Mouse (Mus musculus): Measurements from ENCODE around the gene Ago3.

DNA sequence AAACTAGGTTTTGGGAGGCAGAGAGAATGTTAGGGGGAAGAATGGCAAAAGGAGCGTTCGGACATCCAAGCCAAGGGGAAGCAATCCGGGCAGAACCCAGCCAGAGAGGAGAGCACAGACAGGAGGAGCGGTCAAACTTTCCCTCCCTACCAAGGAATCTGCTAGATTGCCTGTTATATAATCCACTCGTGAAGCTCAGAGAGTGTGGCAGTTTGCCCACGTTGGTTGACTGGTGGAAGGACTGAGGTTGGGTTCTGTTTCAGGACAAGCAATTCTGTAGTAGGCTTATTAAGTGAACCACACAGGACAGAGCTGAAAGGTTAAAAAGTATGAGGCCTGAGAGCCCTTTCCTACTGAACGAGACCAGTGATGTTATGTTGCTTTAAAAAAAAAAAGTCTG, 17.8 kb upstream of the Ago3 start:
- TF ChIP-seq CTCF (IDR thresholded peaks at IDR 0.05 in 2 of 3, conservative IDR thresholded peaks at IDR 0.05 in 1 of 3; ENCODE audit: control insufficient read depth in 1 of 3, insufficient read depth in 1 of 3, low read depth in 2 of 3, low read length in 3 of 3, poor library complexity in 1 of 3, severe bottlenecking in 1 of 3) (no peak), TBP (IDR thresholded peaks at IDR 0.05; ENCODE audit: low read depth, low read length) (no peak), POLR2A (IDR thresholded peaks at IDR 0.05; ENCODE audit: control insufficient read depth in 1 of 2, insufficient read depth in 1 of 2, low read depth in 1 of 2, low read length in 2 of 2, poor library complexity in 1 of 2) (no peak), MAX (IDR thresholded peaks at IDR 0.05; ENCODE audit: low read length) (no peak), TCF12 (IDR thresholded peaks at IDR 0.05; ENCODE audit: low read depth, low read length) (no peak), BHLHE40 (IDR thresholded peaks at IDR 0.05; ENCODE audit: borderline replicate concordance, low read depth, low read length) (no peak), GATA1 (IDR thresholded peaks at IDR 0.05; ENCODE audit: low read depth, low read length) (no peak), HCFC1 (IDR thresholded peaks at IDR 0.05; ENCODE audit: low read depth, low read length) (no peak), ZMIZ1 (IDR thresholded peaks at IDR 0.05; ENCODE audit: low read depth, low read length) (no peak), GABPA (IDR thresholded peaks at IDR 0.05; ENCODE audit: low read depth, low read length) (no peak)

Data from MEL (cell line).